Mouse (Mus musculus) hindlimb bud, embryonic 11.5 days (tissue): ENCODE measurements around the gene Tas2r143.

Experiments used
- DNase-seq: peaks from one replicate; pipeline ENCODE4 v3.0.0-alpha.2; 2012; ENCODE audit warnings: low read depth, low spot score; ENCODE audit errors: extremely low spot score

Gene Tas2r143

DNA sequence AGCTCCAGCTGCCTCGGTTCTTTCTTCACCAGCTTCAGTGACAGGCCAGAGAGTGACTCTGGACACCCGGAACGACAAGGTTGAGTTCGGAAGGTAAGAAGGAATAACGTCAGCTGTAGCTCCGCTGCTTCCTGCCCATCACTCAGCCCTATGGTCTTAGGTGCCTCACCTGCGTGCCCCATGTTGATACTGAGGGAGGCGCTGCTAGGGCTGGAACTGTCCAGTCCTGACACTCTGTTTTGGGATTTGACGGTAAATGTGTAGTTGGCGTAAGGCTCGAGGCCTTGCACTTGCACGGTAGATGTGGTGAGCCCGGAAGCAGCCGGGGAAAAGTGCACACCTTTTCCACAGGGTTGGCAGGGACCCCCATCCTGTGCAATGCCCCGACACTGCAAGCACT lies 35.4 kb upstream of the Tas2r143 start:
- DNase-seq, result no peak

DNA sequence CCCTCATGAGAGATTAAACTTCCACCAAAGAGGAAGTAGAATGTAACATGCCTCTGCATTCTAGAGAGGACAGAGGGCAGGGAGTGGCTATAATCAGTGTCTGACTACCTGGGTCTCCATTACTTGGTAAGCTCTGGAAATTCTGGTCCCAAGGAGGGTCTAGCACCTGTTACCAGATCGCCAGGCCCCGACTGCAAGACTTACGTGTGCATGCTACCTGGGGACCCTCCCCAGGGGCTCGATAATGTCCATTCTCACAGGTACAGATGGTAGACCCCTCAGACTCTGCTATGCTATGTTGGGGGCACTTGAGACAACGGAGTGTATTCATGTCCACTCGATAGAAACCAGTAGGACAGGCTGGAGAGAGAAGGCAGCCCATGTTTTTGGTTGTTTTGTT lies 34.8 kb upstream of the Tas2r143 start:
- no peak for DNase-seq

DNA sequence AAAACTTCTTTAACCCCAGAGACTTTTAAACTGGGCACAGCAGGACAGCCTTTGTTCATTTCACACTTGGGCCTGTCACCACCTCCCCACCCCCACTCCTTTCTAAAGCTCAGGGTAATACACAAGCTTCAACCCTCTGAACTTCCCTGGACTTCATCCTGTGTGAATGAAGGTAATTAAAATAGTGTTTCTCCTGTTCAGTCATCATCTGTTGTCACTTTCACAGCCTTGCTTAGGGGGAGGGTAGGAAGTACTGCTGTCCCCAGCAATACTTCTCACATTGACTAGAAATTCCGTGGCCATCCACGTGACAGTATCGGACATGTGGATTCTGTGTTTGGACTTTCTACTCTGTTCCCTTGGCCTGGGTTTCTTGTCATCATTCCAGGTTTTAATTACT lies 30.2 kb upstream of the Tas2r143 start:
- DNase-seq, result no peak

DNA sequence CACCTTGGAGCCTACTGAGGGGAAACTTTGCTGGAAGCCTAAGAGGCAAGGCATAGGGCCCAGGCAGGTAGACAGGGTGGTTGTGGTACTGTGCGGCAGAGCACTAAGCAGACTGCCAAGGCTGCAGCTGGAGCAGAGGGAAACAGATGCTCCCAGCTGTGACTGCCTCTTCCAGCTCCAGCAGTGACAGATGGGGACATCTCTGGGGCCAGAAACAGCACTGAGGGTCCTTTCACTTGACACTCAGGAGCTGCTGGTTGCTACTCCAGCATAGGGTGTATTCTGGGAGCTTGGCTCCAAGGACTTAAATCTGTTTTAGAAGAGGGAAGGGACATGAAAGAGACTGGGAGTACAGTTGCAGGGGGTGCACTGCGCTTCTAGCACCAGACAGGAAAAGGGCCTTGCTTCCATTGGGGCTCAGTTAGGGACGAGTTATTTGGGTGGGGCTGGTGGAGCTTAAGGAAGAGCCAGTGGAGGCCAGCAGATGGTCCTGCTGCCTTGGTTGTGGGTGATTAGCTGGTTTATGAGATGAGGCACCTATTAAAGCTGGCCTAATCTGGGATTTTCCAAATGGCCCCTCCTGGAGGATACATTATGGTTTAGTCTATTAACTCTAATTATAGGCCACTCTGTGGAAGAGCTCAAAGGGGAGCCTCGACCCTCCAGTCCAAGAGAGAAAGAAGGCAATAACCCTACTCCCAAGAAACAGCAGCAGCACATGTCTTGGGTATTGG lies 29.2 kb upstream of the Tas2r143 start:
- DNase-seq, result no peak

DNA sequence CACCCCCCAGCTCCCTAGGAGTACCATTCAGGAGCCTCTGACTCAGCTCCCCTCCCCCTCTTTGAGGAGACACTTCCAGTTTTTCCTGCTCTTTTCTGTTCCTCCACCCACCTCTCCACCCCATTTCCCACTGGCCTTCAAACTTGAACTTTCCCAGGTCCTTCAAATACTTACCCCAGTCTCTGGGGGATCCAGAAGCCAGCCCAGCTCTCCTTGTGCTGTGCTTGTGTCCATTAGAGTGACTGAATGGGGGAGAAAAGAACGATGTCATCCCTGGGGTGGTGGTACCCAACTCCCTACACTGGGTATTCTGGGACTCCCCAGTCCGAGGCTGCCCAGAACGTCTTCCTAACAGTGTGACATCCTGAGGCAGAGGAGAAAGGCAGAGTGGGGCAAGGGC lies 28.0 kb upstream of the Tas2r143 start:
- DNase-seq, result no peak

DNA sequence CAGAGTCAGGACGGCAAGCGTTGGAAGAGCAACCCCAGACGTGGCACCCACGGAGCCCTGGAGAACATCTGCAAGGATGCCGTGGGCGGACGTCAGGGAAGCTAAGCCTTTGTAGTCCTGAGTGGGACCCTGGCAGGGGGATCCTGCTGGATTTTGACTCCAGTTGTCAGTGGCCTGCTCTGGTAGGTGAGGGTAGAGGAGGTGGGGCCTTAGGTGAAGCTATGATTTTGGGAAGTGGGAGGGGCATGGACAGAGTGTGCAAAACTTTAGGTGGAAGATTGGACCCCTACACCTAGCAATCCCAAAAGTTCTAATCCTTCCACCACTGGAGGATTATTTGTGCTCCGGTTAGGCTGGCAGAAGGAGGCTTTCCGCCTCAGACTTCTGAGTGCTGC lies 27.6 kb upstream of the Tas2r143 start:
- no peak for DNase-seq

DNA sequence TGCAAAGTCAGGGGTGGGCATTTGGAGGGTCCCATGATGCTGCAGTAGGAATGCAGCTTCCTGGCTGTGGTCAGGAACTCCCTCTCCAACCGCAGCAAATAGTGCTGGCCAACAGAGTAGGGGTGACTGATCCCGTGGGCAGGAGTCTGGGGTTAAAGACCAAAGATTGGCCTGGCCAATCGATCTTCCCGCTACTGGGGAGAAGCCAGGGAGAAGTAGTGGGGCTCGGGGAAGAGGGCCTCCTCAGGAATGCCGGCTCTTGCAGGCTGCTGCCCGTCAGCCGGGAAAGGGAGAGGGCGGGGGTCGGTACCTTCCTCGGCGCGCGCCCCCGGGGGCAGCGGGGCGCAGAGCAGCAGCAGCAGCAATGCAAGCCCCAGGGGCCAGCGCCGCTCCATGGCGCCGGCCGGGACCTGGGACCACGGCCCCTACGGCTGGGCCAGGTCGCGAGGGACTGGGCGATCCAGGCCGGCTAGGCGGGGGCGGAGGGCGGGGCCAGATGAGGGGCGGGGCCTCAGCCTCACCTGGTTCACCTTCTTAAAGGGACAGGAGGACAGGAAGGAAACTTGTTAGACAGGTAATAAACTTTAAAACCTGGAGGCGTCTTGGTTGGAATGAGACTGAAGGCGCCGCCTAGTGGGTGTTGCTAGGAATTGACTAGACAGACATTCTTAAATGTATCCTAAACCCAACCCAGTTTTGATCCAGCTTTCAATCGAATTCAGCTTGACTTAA lies 27.1 kb upstream of the Tas2r143 start, which contains the start of gene Epha1:
Epha1 (minus strand) TSS at position 453 of the 732 bp plus-strand sequence.
- DNase-seq, result no peak

DNA sequence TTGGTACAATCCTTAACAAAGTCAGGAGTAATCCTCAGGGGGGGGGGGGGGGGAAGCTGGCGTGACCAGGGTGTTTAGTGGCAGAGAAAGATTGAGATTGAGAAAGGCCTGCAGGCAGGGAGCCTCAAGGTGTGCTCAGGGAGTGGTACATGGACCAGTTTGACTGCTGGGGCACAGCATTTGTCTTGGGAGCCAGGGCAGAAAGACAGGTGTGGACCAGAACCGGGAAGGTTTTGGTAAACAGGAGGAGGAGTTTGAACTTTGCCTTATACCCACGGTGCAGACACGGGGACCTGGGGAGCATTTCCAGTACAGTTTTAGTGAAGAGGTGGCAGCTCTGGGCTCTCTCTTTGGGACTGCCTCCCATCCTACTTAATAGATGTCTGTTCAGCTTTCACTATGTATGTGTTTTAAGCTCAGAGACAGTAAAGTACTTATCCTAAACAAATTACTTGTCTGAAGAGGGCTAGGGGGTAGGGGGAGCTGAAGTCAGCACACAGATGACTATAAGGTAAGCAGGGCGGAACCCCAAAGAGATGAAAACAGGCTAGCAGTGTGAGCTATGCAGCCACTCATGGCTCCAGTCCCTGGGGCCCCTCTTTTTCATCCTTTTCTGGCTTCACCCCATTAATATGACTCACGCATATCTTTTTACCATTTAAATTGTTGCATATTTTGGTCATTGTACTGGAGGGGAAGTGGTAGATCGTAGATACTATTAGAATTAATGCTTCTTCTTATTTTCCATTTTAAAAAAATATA lies 26.2 kb upstream of the Tas2r143 start:
- DNase-seq, result no peak

DNA sequence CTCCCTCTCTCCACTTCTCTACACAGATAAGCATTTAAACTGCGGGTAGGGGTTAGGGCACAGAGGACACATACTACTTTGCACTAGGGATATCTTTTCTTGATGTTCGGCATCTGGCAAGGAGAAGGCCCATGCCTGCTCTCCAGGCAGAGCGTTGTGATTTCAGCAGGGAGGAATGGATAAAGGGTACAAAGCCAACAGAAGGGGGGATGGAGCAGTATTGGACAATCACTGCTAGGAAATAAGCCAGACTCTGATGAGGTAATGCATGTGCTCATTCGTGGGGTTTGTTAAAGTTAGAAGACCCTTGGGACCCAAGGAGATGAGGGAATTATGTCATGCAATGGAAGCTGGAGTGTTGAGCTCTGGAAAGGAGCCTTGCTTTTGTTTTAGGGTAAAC lies 25.3 kb upstream of the Tas2r143 start:
- no peak for DNase-seq

DNA sequence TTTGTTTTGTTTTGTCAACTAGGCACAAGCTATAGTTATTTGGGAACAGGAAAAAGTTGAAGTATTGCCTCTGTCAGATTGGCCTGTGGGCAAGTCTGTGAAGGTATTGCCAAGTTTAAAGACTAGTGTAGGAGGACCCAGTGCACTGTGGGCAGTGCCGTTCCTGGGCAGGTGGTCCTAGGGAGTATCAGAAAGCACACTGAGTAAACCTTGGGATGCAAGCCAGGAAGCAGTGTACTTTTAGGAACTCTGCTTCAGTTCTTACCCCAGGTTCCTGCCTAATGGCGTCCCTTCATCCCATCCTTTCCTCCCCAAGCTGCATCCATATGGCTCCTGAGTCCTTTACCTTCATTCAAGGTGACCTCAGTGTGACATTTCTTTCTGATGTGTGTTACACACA lies 24.9 kb upstream of the Tas2r143 start:
- DNase-seq, result no peak

DNA sequence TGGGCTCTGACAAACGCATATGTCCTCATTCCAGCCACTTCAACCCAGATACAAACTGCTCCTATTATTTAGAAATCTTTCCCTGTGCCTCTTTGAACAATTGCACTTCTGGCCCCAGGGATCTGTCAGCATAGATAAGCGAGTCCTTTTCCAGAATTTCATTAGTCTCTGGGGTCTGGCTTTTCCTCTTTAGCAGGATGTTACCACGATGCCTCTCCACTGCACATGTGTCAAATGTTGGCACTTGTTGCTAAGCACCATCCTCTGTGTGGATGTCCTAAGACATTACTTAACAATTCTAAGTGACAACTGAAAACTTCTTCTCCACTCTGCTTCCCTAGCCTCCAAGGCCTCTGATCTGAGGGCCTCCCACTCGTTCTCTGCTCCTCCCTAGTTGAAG lies 24.0 kb upstream of the Tas2r143 start:
- DNase-seq, result no peak

DNA sequence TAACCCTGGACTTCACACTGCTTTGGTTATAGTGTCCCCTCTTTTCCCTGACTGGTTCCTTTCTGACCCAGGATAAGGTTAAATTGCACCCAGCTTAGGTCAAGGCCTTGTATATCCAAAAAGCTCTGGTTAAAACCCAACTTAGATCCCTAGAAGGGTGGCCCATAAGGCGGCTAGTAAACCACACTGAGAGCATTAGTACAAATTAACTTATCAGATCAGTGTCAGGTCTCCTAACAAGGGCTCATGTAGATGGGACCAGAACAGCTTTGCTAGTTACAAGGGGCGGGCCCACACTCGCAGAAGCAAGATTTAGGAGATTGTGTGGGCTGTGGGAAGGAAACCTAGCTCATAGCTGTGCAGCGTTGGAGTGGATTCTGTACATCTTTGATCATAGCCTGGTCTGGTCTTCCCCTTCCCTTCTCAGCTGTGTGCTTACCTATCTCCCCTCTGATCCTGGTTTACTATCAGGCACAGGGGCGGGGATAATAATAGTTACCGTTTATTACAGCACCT lies 23.5 kb upstream of the Tas2r143 start:
- no peak for DNase-seq

DNA sequence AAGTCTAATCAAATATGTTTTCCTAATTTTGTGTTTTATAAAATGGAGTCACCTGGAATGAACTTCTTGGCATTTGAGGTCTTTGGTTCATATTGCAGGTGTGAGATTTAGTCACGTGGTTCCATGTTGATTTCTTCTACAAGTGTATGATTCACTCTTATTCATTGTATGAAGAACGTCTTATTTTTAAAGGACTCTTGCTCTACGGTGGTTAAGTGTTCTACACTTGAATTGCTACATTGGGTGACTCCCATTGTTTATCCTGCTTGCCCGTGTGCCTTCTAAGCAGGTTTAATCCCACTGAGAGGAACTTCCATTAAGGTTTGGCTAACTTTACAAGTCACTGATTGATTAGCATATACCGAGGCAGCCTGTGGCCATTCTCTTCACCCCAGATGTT lies 22.8 kb upstream of the Tas2r143 start:
- no peak for DNase-seq

DNA sequence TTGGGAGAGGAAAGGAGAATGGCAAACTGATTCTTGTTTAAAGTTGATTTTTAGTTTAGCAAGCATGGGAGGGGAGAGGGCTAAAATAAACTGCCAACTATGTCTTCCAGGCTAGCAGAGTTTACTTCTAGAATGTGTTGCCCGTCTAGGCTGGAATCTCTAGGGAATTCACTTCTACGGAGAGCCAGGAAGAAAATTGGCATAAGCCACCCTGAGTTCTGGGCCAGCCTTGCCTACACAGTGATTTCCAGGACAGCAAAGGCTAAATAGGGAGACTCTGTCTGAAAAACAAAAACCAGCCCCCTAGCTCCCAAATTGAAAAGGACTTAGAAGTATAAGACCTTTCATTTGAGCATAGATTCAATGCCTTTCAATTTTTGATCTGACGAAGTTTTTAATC lies 20.5 kb upstream of the Tas2r143 start:
- no peak for DNase-seq

DNA sequence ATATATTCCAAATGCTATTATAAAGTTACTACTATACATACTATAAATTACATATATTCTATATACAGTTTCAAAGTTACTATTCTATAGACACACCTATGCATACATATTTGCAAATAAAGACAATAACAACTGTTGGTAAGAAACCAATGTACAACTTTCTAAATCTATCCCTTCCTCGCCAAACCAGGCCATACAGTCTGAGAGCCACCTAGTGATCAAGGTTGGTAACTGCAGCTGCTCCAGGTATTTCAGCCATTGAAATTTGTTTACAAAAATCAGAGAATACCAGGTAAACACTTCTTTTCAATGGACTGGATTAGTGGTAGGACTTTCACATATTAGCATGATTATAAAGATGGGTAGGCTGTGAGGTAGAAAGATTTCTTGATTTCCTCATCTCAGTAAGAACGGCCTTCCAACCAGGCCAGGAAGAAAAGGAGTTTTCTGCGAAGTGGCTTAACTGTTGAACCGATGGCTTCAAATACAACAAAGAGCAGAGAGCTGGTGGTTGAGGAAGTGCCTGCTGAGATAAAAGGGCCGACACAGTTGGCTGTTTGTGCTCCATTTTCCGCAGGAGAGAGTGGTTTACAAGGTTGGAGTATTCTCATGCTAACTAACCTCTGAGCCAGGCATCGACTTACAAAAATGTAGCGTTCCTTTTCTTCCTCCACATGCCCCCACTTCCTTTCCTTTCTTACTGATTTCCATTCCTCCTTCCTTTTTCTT lies 19.5 kb upstream of the Tas2r143 start:
- peak; percentile 31 for DNase-seq

DNA sequence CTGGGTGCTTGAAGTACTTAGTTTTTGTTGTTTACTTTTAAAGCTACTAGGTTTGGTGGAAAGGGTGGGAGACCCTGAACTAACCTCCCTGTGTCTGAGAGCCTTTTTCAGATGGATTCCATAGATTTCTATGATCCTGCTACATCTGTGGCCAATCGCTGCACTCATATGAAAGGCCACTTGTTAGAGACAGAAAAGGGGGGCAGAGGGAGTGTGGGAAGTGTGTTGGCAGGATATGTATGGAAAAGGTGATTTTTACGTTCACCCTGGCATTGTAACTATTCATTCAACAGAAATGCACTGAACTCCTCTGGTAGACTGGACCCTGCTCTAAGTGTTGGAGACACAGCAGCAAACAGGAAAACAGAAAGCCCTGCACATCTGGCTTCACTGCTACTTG lies 18.8 kb upstream of the Tas2r143 start:
- no peak for DNase-seq

DNA sequence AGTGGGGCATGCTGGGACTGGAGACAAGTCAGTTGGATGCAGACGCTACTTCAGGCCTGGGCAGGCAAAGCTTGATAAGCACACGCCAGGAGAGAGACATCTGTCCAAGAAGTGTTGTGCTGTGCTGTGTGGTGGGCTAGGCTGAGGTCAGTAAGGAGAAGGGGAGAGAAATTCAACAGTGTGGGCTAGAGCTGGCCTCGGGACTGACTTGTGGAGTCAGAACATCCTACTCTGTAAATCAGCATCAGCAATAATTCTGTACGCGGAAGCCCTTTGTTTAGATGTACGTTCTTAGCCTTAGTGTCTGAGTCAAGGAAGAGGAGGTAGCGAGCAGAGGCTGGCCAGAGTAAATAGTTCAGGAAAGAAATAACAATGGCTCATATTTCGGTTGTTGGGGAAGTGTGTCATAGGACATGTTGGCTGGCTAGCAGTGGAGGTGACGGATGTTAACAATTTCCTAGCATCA lies 18.1 kb upstream of the Tas2r143 start:
- no peak for DNase-seq

DNA sequence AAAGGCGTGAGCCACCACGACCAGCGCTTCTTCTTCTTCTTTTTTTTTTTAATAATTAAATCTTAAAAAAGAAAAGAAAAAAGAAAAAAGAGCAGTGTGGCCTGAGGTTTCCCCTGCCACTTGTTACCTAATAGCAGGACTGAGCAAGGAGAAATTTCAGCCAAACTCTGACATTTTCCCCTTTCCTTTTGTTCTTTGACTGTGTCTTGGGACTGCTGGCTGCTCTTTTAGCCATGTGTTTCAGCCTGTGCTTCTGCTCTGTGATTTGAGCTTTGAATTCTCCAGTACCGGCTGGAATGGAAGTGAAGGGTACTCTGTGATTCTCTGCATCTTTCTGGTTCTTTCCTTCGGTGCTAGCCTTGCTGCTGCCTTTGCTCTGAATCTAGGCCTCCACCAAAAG lies 16.7 kb upstream of the Tas2r143 start:
- DNase-seq, result no peak

DNA sequence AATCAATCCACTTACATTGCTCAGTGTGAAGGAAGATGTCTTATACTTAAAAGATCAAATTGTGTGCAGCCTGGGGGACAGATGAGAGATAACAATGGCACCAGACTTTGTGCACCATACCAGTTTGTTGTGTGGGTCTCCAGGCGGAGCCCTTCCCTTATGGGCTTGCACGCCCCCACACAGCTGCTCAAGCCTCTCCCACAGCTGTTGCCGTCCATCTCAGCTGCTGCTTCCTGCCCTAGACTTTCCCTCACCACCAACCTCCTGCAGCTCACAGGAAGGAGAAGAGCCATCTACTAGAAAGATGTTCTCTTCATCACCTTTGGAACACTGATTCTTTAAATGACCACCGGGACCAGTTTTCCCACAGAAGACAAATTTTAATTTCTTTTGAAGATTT lies 14.4 kb upstream of the Tas2r143 start:
- no peak for DNase-seq

DNA sequence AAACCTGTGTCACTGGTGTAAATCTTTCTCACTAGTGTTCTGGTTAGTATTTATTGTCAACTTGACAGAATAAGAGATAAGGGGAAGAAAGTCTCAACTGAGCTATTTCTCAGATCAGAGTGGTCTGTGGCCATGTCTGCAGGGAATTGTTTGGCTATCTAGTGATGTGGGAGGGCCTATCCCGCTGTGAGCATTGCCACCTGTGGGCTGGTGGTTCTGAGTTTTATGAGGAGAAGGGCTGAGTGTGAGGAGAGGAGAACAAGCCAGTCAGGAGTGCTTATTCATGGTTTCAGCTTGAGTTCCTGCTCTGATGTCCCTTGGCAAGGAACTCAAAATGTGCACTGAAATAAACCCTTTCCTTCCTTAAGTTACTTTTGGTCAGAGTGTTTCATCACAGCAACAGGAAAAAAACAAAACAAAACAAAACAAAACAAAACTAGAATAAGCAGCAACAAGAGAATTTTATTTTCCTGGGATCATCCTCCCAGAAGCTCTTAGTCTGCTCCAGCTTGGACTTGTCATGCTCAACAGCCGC lies 8.2 kb upstream of the Tas2r143 start:
- DNase-seq, result no peak
